Mouse (Mus musculus) layer of hippocampus, adult 2 months (tissue): ENCODE results near the gene Ubap2l. TPM values are rescaled to one million over a fixed set of nuclear protein-coding genes. Genes with fewer than 3 reads are reported as not detected.

ENCODE experiments used
- DNase-seq, 2 experiments: peaks; one replicate each; pipeline ENCODE4 v3.0.0; 2022; ENCODE audit warnings: low spot score in 2 of 2
- H3K27ac ChIP-seq: fragments of 200-600 bp; 2 replicates; pipeline ENCODE4 v1.8.1; 2022
- H3K4me3 ChIP-seq: fragments of 200-600 bp; 2 replicates; pipeline ENCODE4 v1.8.1; 2022; ENCODE audit warnings: mild to moderate bottlenecking
- CTCF ChIP-seq: fragments of 200-600 bp; conservative IDR thresholded peaks from 2 replicates; pipeline ENCODE4 v1.8.1; 2022; ENCODE audit warnings: antibody characterized with exemption, mild to moderate bottlenecking, moderate library complexity
- total RNA-seq, 2 experiments: library from RNA; stranded (reverse); gene quantifications; 2 replicates each; pipeline ENCODE4 v1.2.3; 2021

Ubap2l gene
- total RNA-seq, 2 experiments from 2014 or later, result 173 to 179 TPM

DNA sequence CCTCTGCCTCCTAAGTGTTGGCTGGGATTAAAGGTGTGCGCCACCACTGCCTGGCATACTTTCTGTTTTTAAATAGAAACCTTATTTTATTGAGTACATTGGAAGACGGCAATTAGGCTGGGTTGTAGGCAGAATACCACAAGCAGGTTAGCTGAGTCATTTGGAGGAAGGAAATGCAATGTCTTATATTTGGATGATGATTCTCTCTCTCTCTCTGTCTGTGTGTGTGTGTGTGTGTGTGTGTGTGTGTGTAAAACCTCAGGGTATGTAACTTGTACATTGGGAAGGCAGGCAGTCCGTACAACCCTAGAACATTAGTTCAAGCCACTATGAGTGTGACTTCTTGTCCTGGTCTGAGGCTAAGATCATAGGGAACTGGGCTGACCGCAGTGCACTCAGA, 64.6 kb downstream of the Ubap2l start:
- no peak for TF ChIP-seq CTCF
- no peak for DNase-seq
- H3K4me3 ChIP-seq, result no peak overlapping the region
- H3K27ac ChIP-seq, result no peak overlapping the region

DNA sequence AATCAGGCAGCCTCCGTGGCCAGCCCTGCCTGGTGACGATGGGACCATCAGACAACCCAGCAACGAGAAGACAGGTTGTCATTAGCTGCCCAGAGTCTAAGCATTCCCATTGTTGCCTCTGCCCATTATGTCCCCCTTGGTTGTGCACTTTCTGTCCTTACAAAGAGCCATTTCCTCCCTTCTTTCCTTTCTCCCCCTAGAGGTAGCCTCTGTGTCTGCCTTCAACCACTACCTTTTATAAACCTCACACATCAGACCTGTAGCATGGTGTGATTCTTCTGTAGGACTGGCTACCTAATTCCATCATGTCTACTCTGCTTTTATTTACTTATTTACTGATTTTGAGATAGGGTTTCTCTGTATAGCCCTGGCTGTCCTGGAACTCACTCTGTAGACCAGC, 65.2 kb downstream of the Ubap2l start:
- no peak for DNase-seq
- TF ChIP-seq CTCF, result peak; percentile 38
- H3K4me3 ChIP-seq, result no peak overlapping the region
- H3K27ac ChIP-seq, result no peak overlapping the region

DNA sequence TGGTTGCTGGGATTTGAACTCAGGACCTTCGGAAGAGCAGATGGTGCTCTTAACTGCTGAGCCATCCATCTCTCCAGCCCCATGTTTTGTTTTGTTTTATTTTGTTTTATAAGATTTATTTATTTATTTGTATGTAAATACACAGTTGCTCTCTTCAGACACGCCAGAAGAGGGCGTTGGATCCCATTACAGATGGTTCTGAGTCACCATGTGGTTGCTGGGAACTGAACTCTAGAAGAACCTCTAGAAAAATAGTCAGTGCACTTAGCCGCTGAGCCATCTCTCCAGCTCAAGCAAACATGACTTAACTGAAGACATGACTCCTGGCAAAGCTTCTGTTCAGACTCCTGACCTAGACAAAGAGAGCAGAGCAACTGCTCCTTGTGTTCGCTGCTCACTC, 70.0 kb downstream of the Ubap2l start:
- TF ChIP-seq CTCF, result no peak
- no peak for DNase-seq
- Histone ChIP-seq H3K27ac (no peak overlapping the region), H3K4me3 (no peak overlapping the region)

DNA sequence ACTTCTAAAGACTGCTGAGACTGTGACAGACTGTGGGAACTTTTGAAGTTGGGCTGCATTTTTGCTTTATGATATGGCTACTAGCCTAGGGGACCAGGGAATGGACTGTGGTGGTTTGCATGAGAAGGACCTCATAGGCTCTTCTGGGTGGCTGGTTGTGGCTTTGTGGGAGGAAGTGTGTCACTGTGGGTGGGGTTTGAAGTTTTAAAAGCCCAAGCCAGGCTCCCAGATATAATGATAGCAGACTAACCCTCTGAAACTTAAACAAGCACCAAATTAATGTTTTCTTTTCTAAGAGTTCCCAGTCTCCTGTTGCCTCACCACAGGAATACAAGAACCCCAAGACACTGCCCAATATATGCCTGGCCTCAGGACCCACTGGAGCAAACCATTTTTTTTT, 75.6 kb downstream of the Ubap2l start:
- no peak for TF ChIP-seq CTCF
- Histone ChIP-seq H3K4me3 (no peak overlapping the region), H3K27ac (no peak overlapping the region)
- no peak for DNase-seq

DNA sequence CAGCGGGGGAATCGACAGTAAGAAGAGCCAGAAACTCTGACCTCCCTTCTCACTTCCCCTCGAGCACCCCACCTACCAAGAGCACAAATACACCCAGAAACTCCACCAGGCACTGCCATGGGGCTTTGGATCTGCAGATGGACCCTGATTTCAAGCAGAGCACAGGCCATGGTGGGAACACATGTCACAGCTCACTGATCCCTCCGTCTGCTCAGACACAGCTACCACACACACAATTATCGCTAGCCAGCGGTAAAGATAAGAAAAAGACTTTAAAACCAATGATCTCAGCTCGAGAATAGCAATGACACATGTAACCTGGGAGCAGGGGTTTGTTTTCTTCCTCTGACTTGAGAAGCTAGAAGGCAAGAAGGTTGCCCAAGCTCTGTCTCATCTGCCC, 83.9 kb downstream of the Ubap2l start:
- Histone ChIP-seq H3K27ac (no peak overlapping the region), H3K4me3 (no peak overlapping the region)
- DNase-seq, result no peak
- no peak for TF ChIP-seq CTCF

DNA sequence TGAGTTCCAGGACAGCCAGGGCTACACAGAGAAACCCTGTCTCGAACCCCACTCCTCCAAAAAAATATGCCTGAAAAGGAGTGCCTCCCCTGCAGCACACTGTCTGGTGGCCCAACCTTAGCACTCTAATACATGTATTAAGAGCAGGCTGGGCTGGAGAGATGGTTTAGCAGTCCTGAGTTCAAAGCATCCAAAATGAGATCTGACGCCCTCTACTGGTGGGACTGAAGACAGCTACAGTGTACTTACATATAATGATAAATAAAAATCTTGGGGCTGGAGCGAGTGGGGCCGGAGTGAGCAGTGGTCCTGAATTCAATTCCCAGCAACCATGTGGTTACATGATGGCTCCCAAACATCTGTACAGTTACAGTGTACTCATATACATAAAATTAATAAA, 85.5 kb downstream of the Ubap2l start:
- no peak overlapping the region for H3K27ac ChIP-seq
- no peak overlapping the region for H3K4me3 ChIP-seq
- DNase-seq, result no peak
- peak; percentile 74 for TF ChIP-seq CTCF

DNA sequence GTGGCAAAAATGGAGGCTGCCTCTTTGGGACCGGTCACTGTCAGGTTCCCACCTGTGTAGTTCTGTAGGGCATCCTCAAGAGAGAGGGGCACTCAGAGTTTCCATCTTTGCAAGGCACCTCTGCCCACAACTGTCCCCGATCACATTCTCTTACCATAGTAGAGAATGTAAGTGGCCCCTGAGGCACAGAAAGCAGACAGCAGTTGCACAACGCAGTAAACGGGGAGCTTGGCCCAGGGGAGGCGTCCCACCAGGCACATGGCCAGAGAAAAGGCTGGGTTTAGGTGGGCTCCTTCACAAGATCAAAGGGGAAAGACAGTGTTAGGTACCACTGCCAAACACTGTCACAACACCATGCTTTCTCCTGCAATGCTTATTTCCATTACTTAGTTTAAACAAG, 86.5 kb downstream of the Ubap2l start:
- no peak for TF ChIP-seq CTCF
- H3K4me3 ChIP-seq, result no peak overlapping the region
- DNase-seq, result no peak
- H3K27ac ChIP-seq, result no peak overlapping the region

DNA sequence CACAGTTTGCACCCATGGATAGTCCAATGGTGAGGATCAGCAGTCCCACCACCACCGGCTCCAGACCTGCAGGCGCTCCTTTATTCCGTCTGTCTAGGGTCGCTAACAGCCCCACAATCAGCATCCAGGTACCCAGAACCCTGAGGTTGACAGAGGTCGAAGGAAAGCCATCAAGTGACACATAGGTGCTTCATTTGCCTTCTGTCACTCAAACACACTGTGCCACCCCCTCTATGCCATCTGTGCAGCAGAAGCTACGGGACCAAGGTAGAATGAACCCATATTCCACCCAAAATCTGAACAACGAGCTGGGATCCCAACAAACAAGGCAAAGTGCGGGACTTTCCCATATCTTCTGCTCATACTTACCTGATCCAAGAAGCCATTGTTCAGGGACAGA, 86.9 kb downstream of the Ubap2l start:
- no peak for TF ChIP-seq CTCF
- DNase-seq, result no peak
- Histone ChIP-seq H3K27ac (no peak overlapping the region), H3K4me3 (no peak overlapping the region)

DNA sequence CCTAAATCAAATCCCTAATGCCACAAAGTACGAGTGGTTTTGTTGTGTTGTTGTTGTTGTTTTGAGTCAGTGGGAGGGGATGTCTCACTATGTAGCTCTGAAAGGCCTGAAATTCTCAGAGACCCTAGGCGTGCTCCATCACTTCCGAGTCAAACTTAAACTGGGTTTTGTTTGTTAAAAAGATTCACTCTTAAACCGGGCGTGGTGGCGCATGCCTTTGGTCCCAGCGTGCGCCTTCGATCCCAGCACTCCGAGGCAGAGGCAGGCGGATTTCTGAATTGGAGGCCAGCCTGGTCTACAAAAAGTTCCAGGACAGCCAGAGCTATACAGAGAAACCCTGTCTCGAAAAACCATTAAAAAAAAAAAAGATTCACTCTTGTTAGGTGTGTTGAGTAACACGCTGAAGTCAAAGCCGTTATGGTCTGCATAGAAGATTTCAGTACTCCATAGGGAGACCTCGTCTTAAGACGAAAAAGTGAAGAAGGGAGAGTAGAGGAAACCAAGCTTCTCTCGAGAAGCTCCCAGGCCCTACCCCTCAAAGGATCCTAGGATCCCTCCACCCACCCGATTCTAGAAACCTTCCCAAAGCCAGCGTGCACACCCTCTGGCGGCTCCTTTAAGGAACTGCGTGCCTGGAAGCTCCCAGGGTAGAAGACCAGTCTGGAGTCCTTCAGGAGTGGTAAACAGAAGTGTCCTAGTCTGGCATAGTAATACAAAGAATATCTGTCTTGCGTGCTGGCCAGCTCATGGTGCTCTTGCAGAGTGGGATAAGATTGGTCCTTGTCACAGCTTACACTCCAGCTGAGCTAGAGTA, 88.3 kb downstream of the Ubap2l start:
- TF ChIP-seq CTCF, result peak; percentile 93
- peak overlapping the region; percentile 96 for H3K27ac ChIP-seq
- peak overlapping the region; percentile 91 for H3K4me3 ChIP-seq
- peak; percentile 61 to 66 for DNase-seq

DNA sequence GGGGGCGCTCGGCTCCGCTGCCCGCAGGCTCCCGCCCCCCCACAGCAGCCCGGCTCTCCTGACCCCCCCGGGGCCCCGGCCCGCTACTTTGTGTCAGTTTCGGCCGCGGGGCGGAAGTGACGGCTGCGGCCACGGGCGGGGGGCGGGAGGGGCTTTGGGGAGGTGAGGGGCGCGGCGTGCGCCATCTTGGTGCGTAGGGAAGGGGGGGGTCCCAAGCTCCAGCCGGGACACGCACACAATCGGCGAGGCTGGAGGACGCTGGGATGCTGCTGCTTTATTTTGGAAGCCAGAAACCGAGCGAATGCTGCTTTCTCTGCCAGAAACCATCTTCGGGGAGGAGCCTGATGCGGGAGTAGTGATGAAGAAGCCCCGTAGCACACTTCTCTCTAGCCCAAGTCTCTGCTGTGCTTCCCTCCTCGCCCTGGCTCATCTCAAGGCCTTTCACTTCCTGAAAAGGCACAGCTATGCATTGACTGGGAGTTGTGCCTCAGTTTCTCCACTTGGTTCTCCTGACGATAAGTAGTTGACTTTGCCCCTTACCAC, 89.1 kb downstream of the Ubap2l start, which contains the start of gene Atp8b2:
TSS of gene Atp8b2 (minus strand) at position 288 of the 543 bp plus-strand sequence.
- Histone ChIP-seq H3K4me3 (peak within 1 kb of the TSS; percentile 91), H3K27ac (peak within 1 kb of the TSS; percentile 96)
- DNase-seq, result peak; percentile 50 to 52
- no peak for TF ChIP-seq CTCF

DNA sequence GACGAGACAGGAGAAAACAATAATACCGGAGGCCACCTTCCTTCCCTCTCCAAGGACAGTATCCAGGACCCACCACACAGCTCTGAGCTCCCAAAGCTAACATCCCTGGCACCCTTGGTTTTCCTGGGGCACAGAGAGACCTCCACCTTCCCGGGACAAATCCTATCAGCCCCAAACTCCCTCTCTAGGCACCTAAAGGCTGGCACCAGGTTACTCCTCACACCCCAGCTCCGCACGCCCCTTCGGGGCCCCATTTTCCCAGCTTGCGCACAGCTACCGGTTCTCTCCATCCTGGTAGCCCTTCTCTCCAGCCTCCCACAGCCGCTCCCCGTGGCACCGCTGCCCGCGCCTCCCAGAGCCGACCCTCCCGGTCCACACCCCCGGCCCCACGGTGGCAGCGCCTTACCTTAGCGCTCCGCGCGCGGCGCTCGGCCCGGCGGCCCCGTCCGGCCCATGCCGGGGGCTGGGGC, 89.6 kb downstream of the Ubap2l start:
- Histone ChIP-seq H3K27ac (peak overlapping the region; percentile 96), H3K4me3 (peak overlapping the region; percentile 91)
- TF ChIP-seq CTCF, result no peak
- DNase-seq, result no peak

DNA sequence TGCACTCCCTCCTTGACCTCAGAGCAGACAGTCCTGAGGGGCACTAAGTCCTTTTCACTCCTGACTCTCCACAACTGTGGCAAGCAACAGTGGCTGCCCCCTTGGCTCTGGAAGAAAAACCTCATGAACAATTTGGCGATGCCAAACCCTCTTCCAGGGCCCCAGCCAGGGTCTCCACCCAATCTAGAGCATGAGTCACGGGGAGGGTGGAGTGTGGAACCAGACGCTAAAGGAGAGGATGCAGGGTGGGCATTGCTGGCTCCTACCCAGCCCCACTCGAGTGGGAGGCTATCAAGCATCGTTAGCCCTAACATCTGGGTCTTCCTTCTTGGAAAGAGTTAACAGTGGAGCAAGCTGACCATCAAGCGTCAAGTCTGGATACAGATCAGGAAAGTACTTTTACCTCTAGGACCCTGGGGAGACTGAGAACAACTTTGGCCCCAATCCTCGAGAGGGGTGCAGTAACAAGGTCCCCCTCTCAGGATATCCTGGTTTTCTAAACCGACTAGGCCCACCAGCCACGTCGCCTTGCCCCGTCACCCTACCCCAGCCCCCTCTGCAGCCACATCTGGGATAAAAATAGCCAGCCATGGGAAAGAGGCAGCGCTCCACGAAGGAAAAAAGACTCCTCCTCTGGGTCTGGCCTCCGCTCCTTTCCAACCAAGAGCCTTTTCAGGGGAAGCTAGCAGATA, 90.2 kb downstream of the Ubap2l start:
- no peak for TF ChIP-seq CTCF
- Histone ChIP-seq H3K27ac (peak overlapping the region; percentile 96), H3K4me3 (peak overlapping the region; percentile 91)
- DNase-seq, result no peak

DNA sequence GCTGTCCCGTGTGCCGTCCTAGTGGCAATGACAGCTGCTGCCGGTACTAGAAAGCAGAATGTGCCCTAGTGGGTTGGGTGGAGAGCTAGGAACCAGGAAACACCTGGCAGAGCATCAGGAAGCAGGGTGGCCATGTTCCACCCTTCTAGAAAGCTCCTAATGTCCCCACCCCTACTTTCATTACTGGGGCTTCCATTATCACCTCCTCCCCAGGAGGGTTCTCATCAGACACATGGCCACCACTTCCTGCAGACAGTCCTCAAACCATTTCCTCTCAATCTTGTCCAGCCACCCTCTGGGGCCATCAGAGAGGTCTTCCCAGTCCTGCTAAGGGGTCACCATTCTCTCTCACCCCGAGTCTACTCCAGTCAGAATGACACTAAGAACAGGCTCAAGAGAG, 91.0 kb downstream of the Ubap2l start:
- peak overlapping the region; percentile 96 for H3K27ac ChIP-seq
- DNase-seq, result no peak
- H3K4me3 ChIP-seq, result peak overlapping the region; percentile 91; the same call in 1 of the 2 replicates
- TF ChIP-seq CTCF, result no peak
